Mouse (Mus musculus) macrophage (primary cell): ENCODE measurements around the gene Ankrd35. TPM values are rescaled to one million over a fixed set of nuclear protein-coding genes. Genes with fewer than 3 reads are reported as not detected.

Source experiments
- H3K27ac ChIP-seq: fragments of 350-480 bp; formaldehyde crosslinking; 2 replicates; pipeline ENCODE4 v1.9.0; 2021
- H3K36me3 ChIP-seq: fragments of 350-480 bp; formaldehyde crosslinking; 2 replicates; pipeline ENCODE4 v1.9.0; 2021; ENCODE audit errors: inconsistent target
- H3K4me3 ChIP-seq: fragments of 350-480 bp; formaldehyde crosslinking; 2 replicates; pipeline ENCODE4 v1.9.0; 2021; ENCODE audit errors: inconsistent target
- H3K79me2 ChIP-seq: fragments of 350-480 bp; formaldehyde crosslinking; 2 replicates; pipeline ENCODE4 v1.9.0; 2021; ENCODE audit errors: inconsistent target
- WGBS: methylation state at CpG from one replicate; pipeline ENCODE4 v1.1.7; 2026; ENCODE audit warnings: inconsistent platforms; ENCODE audit not compliant: missing documents; 5-methylcytosine and 5-hydroxymethylcytosine counted together
- polyA plus RNA-seq: library from polyadenylated mRNA; stranded (reverse); fragments of 250-400 nt; gene quantifications from 3 replicates; pipeline ENCODE4 v1.2.4, GENCODE M21; 2018; ENCODE audit warnings: inconsistent platforms

The Ankrd35 gene
- polyA plus RNA-seq, 1 experiment from 2014 or later: 0.03 TPM

DNA sequence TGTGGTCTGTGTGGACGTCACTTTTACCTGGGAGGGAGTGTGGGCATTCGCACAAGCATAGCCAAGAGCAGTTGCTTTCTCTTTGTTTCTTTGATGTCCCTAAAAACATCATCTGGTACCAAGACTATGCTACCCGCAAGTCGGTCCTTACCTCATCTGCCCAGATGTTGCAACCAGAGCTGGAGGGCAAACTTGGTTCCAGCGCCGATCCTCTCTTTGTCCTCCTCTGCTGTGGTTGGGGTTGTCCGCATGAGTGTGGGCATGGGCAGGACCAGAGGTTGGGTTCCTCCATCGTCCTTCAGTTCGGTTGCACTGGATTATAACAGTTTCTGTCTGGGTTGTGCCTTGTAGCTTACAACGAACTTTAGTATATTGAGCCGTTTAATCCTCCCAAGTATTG is 36.3 kb downstream of the Ankrd35 start:
- no peak overlapping the region for H3K27ac ChIP-seq
- no peaks in the 10 kb centered on the region for H3K79me2 ChIP-seq
- H3K36me3 ChIP-seq: peaks cover 51% of the 10 kb centered on the region
- H3K4me3 ChIP-seq: no peak overlapping the region
- WGBS: 93% methylated on average over 9 of the region's 11 CpGs

DNA sequence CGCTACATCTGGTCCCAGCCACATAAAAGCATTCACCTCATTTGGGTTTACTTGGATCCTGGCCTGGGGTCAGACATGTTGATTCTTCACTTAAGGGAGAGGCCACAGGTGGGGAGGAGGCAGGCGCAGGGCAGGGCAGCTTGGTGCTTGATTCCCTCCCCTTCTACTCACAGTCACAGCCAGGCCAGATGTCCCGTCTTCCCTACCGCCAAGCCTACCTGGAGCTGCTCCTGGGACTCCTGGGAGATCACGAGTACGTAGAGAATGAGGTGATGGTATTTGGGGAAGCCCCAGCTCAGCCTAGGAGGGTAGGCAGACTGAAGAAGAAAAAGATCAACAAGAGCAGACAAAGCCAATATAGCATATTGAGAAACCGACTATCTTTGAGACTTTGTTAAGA is 37.1 kb downstream of the Ankrd35 start:
- WGBS: 94% methylated on average over 7 of the region's 7 CpGs
- Histone ChIP-seq H3K36me3 (peaks cover 51% of the 10 kb centered on the region), H3K4me3 (no peak overlapping the region)

DNA sequence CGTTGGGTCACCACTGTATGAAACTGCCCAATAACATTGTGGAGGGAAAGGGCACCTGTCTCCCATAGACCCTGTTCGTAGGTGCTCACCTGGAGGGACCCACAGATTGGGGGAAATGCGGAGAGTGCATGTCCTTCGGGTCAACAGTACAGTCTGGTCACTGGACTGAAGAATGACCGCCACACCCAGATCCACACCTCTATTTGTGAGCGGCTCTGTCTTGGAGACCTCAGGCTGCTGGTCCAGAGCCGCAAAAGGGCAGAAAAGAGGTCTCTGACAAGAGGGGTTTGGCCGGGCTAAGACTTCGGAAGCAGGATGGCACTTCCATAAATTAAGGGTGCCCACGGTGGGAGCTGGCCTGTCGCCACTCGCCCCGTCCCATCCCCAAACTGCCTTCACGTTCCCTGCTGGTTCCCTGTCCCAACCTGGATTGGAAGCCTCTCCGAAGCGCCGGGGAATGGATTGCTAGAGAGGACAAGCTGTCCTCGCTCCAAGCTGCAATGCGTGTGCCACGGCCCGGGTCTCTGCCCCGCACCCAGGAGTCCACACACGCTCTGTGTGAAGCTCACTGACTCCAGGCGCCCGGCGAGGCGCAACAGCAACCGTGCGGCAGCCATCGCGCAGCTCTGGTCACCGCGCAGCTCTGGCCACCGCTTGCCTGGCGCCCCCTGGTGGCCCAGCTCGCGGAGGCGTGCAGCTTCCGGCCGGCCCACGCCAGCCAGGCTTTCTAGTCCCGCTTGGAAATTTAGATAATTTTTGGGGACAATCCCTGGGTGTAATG is 38.2 kb downstream of the Ankrd35 start, which contains the start of gene Nudt17:
Nudt17 (minus strand) TSS at position 660 of the 781 bp plus-strand sequence.
- 9% methylated on average over 41 of the region's 42 CpGs for WGBS
- Histone ChIP-seq H3K79me2 (no peaks in the 10 kb centered on the region), H3K36me3 (peaks cover 54% of the 10 kb centered on the region), H3K27ac (no peak within 1 kb of the TSS), H3K4me3 (no peak within 1 kb of the TSS)

More for the DNA sequence above, 37.1 kb downstream of the Ankrd35 start:
- Histone ChIP-seq H3K79me2 (no peaks in the 10 kb centered on the region), H3K27ac (no peak overlapping the region)

DNA sequence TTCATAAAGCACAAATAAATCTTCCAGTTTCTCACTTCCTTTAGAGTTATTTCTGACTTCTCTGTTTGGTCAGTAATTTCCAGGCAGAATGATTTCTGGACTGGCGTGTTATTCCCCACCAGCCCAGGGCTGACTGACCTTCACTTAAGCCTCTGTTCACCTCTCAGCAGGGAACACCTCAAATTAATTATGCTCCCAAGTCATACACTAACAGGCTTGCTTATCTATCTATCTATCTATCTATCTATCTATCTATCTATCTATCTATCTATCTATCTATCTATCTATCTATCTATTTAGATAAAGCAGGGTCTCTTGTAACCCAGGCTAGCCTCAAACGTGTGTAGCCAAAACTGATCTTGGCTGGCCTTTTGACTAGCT is 38.7 kb downstream of the Ankrd35 start:
- H3K4me3 ChIP-seq: no peak overlapping the region
- no peak overlapping the region for H3K27ac ChIP-seq
- no peaks in the 10 kb centered on the region for H3K79me2 ChIP-seq
- peaks cover 55% of the 10 kb centered on the region for H3K36me3 ChIP-seq
- WGBS: 84% methylated on average over 2 of the region's 2 CpGs

DNA sequence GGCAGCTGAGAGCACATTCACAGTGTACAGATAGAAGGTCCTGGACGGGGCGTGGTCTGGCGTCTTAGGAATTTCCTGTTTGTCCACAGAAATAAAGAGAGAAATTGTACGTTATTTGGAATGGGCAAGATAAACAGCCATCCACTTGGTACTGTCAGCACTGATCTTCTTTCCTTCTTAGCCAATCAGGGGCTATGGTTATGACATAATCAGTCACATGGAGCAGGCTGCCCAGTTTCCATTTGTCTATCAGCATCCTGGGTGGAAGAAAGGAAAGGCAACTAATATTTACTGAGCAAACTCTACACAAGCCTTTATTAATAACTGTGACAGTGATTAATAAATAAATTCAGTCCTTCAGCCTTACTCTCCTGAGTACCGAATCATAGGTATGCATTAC is 44.4 kb downstream of the Ankrd35 start:
- Histone ChIP-seq H3K4me3 (no peak overlapping the region), H3K27ac (no peak overlapping the region), H3K36me3 (peaks cover 66% of the 10 kb centered on the region), H3K79me2 (no peaks in the 10 kb centered on the region)
- 89% methylated on average over 5 of the region's 5 CpGs for WGBS

DNA sequence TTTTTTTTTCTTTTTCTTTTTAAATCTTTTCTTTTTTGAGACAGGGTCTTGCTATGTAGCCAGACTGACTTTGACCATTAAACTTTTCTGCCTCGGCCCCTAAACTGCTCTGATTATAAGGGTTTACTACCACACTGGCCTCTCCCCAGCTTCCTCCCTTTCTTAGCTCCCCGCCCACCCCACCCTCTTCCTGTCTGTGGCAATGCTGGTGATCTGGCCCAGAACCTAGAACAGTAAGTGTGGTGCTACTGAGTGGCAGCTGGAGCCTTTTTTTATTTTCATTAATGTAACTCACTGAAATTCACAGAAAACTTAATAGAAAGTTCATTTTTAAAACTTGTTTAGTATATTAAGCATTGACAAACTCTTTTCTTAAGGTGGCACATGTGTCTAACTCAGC is 45.9 kb downstream of the Ankrd35 start:
- Histone ChIP-seq H3K27ac (peak overlapping the region; percentile 33), H3K36me3 (peaks cover 70% of the 10 kb centered on the region), H3K4me3 (no peak overlapping the region), H3K79me2 (no peaks in the 10 kb centered on the region)
- 6% methylated on average over 2 of the region's 2 CpGs for WGBS

DNA sequence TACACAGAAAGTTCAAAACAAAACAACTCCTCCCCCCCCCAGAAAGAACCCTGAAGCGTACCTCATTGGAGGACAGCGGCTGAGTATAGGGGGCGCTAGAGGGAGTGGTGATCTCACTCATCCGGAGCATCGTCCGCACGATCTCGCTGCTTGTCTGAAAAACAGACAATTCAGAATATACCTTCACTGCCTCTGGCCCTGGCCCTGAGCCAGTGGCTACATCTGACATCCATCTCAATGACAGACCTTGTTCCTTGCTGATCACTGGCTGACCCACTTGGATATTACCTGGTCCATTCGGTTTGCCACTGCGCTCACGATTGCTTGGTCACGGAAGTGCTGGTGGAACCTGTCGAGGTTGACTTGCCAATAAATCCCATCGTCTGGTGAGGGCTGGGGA is 49.2 kb downstream of the Ankrd35 start:
- no peak overlapping the region for H3K27ac ChIP-seq
- H3K36me3 ChIP-seq: peaks cover 68% of the 10 kb centered on the region
- H3K79me2 ChIP-seq: peaks cover 5% of the 10 kb centered on the region; the same call in 1 of the 2 replicates
- 83% methylated on average over 14 of the region's 14 CpGs for WGBS
- no peak overlapping the region for H3K4me3 ChIP-seq

DNA sequence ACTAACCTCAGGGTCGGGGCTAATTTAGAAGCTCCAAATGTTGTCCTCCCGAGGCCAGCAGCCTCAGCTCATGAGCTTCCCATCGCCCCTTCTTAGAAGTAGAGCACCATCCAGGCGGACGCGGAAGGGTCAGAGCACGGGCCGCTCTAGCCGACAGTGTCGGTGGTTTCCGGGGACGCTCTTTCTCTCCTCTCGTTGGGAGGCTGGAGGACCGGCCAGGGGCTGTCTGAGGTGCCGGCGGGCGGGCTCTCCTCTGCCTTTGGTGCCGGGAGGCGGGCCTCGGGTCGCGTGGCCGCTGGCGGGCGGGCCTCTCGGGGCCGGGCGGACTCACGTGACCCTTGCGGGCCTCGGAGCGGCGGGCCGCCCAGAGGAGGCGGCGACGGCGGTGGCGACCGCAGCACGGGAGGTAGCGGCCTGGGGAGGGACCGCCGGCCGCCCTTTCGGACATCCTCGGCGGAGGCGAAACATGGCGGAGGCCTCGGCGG is 57.5 kb downstream of the Ankrd35 start, which contains the start of the genes Polr3c and Rnf115:
Polr3c (minus strand) TSS at position 286 of the 485 bp plus-strand sequence.
Rnf115 (plus strand) TSS at position 322 of the 485 bp plus-strand sequence.
- peaks cover 16% of the 10 kb centered on the region for H3K36me3 ChIP-seq
- WGBS: under 1% methylated on average over 52 of the region's 52 CpGs
- H3K79me2 ChIP-seq: peaks cover 80% of the 10 kb centered on the region
- H3K27ac ChIP-seq: peak within 1 kb of the TSS; percentile 91
- peak within 1 kb of the TSS; percentile 97 for H3K4me3 ChIP-seq

DNA sequence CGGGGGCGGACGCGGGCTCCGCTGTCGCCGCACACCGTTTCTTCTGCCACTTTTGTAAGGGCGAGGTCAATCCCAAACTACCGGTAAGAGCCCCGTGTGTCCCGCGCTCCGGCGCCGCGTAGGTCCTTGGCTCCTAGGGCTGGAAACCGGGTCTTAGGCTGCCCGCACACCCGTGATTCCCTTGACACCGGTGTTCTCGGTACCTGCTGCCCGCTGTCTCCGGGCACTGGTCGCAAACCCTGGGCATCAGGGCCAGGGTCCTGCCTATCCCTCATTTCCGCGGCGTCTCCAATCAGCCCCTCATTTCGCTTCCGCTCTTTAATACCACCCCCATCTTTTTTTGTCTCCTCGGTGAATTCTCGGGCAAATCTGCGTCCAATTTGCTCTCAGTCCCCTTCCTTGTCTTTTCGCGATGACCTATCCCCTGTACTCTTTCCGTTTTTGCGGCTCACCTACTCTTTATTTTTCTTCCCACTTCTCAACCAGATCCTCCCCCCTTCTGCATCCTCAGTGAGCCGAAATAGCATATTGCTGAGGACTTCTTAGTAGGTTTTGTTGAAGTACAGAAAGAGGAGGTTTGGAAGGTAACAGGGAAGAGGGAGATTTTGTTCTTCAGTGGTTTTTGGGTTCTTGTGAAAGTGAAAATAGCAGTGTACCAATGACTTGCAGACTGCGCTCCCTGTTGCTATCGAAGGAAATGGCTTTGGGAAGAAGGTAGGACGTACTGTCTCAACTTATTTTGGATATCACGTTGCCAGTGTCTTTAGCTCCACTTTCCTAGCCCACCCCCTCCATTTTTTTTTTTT is 58.1 kb downstream of the Ankrd35 start:
- WGBS: under 1% methylated on average over 41 of the region's 42 CpGs
- H3K79me2 ChIP-seq: peaks cover 87% of the 10 kb centered on the region
- peak overlapping the region; percentile 97 for H3K4me3 ChIP-seq
- H3K27ac ChIP-seq: peak overlapping the region; percentile 91
- peaks cover 9% of the 10 kb centered on the region for H3K36me3 ChIP-seq

DNA sequence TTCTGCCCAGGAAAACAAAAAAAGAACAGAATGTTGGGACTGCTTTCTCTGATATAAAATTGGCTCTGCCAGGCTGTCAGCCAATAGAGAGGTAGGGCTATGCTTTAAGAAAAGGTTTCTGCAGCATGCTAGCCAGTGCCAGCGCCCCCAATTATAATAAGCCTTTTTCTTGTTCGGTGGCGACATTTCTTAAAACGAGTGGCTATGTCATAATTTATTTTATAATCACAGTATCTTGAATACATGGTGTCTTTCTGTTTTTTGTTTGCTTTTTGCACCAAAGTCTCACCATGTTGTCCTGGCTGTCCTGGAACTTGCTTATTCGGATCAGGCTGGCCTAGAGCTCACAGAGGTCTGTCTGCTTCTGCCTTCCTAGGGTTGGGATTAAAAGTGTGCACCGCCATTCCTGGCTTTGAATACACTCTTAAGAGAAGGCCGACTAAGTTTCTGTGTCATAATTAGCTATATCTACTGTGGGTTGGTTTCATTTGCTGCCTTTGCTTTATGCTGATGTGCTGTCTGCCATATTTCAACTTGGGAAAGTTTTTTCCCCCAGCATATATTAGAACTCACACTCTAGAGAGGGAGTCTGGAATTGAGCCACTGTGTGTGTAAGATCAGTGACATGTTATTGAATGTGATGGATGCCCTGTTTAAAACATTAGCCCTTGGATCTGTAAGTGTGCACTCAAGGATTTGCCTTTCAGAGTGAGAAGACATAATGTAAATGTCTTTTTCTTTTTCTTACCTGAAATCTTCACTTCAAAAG is 58.9 kb downstream of the Ankrd35 start:
- peak overlapping the region; percentile 97 for H3K4me3 ChIP-seq
- H3K27ac ChIP-seq: peak overlapping the region; percentile 91
- H3K36me3 ChIP-seq: peaks cover 1% of the 10 kb centered on the region; the same call in 1 of the 2 replicates
- WGBS: 43% methylated on average over 7 of the region's 7 CpGs
- peaks cover 94% of the 10 kb centered on the region for H3K79me2 ChIP-seq

DNA sequence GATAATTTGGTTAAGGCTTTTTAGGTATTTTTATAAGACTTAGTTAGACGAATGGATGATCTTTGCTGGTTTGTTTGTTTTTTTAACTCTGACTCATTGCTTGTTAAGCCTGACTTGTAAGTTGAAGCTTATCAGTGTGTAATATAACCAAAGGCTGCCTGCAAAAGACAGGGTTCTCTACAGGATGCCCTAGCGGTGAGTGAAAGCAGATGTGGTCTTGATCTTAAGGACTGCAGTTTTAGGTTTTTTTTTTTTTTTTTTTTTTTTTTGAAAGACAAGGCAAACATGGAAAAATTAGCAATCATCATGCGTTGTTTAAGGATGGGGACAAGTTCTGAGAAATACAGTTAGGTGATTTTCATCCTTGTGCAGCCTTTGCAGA is 59.5 kb downstream of the Ankrd35 start:
- Histone ChIP-seq H3K36me3 (no peaks in the 10 kb centered on the region), H3K4me3 (peak overlapping the region; percentile 97), H3K27ac (peak overlapping the region; percentile 91; the same call in 1 of the 2 replicates), H3K79me2 (peaks cover 96% of the 10 kb centered on the region)
- 52% methylated on average over 3 of the region's 3 CpGs for WGBS

DNA sequence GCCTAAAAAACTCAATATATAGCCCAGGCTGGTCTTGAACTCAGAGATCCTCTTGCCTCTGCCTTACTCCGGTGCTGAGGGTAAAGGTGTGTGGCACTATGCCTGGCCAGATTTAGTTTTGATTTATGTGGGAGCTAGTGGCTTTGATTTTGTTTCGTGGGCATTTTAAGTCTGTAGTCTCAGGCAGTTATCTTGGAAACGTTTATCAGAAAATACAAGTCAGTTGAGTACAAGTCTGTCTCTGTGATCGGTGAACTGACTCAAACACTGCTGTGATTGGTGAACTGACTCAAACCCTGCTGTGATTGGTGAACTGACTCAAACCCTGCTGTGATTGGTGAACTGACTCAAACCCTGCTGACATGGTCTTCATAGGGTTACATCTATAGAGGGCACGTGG is 60.9 kb downstream of the Ankrd35 start:
- H3K36me3 ChIP-seq: no peaks in the 10 kb centered on the region

DNA sequence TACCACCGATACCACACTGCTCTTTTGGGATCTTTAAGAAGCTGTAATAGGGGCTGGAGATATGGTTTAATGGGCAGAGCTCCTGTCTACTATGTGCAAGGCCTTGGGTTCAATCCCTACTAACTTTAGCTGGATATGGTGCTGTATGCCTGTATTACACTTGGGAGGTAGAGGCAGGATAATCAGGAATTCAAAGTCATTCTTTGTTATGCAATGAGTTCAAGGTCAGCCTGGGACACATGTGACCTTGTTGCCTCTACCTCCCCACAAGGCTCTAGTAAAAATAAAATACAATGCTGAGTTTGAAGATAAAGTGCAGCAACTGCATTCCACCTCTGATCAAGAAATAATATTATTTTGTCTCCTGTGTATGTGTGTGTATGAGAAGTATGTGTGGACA is 64.1 kb downstream of the Ankrd35 start:
- Histone ChIP-seq H3K36me3 (no peaks in the 10 kb centered on the region), H3K4me3 (no peak overlapping the region), H3K79me2 (peaks cover 100% of the 10 kb centered on the region), H3K27ac (no peak overlapping the region)
- WGBS: 100% methylated on average over 1 of the region's 1 CpGs

More for the DNA sequence above, 60.9 kb downstream of the Ankrd35 start:
- 84% methylated on average over 5 of the region's 5 CpGs for WGBS
- peak overlapping the region; percentile 17 for H3K27ac ChIP-seq
- H3K4me3 ChIP-seq: no peak overlapping the region
- peaks cover 96% of the 10 kb centered on the region for H3K79me2 ChIP-seq

DNA sequence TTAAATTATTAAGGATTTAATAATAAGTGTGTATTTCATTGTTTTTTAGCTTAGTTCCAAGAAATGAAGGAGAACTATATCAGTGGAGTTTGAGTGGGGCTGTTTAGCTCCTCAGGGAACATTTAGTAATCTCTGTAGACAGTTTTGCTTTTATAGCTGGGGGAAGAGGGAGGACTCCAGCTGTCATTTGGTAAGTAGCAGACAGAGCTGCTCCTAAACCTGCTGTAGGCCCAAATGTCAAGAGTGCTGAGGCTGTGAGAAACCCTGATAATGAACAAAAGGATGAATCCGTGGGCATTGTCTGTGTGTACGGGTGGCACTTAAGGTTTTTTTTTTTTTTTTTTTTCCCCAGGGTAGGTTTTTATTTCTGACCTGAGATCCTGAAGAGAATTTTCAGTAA is 65.3 kb downstream of the Ankrd35 start:
- H3K27ac ChIP-seq: no peak overlapping the region
- no peak overlapping the region for H3K4me3 ChIP-seq
- 94% methylated on average over 2 of the region's 2 CpGs for WGBS

More for the DNA sequence above, 65.3 kb downstream of the Ankrd35 start:
- H3K36me3 ChIP-seq: no peaks in the 10 kb centered on the region
- H3K79me2 ChIP-seq: peaks cover 100% of the 10 kb centered on the region
